Mouse (Mus musculus): ENCODE measurements around the gene Ica1. TPM values are rescaled to one million over a fixed set of nuclear protein-coding genes. Genes with fewer than 3 reads are reported as not detected.

Gene Ica1
- polyA plus RNA-seq, 1 experiment from 2014 or later = 11.0 TPM

DNA sequence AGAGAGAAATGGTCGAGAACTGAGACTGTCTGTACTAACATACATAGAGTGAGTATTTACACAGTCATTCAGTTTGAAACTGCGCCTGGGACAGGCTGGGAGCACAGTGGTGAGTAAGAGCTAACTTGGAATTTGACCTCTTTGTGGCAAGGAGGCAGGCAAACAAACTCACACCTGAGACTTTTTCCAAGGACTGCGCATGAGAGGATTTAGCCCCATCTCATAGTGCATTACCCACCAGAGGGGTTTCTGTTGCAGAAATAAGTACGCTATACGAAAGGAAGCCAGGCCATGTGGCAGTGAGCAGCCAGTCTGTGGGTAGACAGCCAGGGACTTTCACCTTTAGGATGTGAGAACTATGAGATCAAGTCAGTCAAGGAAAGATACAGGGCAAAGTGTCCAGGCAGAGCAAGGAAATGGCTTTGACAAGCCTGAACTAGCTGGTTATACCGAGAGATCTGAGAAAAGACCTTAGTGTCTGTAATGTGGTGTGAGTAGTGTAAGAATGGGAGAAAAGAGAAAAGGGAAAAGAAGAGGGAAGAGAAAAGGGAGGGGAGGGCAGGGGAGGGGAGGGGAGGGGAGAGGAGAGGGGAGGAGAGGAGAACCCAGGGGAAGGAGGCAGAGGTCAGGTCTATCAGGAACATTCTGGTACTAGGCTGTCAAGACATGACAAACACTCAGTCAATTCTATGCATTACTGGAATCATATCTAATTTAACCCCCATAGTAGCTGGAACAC, 25.1 kb downstream of the Ica1 start:
- no peak overlapping the region for H3K4me3 ChIP-seq (ENCODE audit: low read depth, low read length)
- peak overlapping the region; percentile 58 for H3K27ac ChIP-seq (ENCODE audit: low read depth, low read length)
- H3K36me3 ChIP-seq (ENCODE audit: control insufficient read depth, insufficient read depth) = no peaks in the 10 kb centered on the region
- no peaks in the 10 kb centered on the region for H3K9me3 ChIP-seq (ENCODE audit: control insufficient read depth)
- H3K4me1 ChIP-seq (replicated peaks; ENCODE audit: control insufficient read depth, insufficient read depth, low read length) = no peaks in the 10 kb centered on the region
- WGBS = 36% methylated on average over 6 of the region's 6 CpGs
- ATAC-seq = peak; percentile 98
- TF ChIP-seq CTCF (IDR thresholded peaks at IDR 0.05; ENCODE audit: low read depth) = no peak
- H3K9ac ChIP-seq (ENCODE audit: low read depth, low read length) = no peak overlapping the region
- H3K4me2 ChIP-seq (replicated peaks; ENCODE audit: low read depth) = peak overlapping the region; percentile 24; the same call in 1 of the 2 replicates
- no peaks in the 10 kb centered on the region for H3K27me3 ChIP-seq (replicated peaks; ENCODE audit: control insufficient read depth, insufficient read depth, low read length)

DNA sequence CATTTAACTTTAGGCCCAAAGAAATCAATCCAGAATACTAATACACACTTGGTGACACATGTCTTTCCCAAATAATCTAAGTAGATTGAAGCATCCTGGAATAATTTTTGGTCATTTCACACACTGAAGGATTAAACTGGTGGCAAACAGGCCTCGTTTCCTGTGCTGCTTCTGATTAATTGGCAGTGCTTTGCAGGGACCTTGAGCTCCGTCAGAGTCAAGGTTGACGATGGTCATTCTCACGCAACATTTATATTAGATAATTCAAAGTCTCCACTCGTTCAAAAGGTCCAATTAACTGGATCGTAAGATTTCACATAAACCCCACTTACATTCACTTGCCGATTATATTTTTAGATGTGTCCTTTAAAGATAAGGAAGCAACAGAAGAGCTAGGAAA, 33.4 kb downstream of the Ica1 start:
- Histone ChIP-seq H3K9me3 (ENCODE audit: control insufficient read depth) (no peaks in the 10 kb centered on the region), H3K4me3 (ENCODE audit: low read depth, low read length) (no peak overlapping the region), H3K27ac (ENCODE audit: low read depth, low read length) (no peak overlapping the region), H3K4me2 (replicated peaks; ENCODE audit: low read depth) (no peak overlapping the region), H3K4me1 (replicated peaks; ENCODE audit: control insufficient read depth, insufficient read depth, low read length) (no peaks in the 10 kb centered on the region), H3K9ac (ENCODE audit: low read depth, low read length) (no peak overlapping the region), H3K27me3 (replicated peaks; ENCODE audit: control insufficient read depth, insufficient read depth, low read length) (no peaks in the 10 kb centered on the region), H3K36me3 (ENCODE audit: control insufficient read depth, insufficient read depth) (no peaks in the 10 kb centered on the region)
- no peak for ATAC-seq
- 80% methylated on average over 7 of the region's 7 CpGs for WGBS
- no peak for TF ChIP-seq CTCF (IDR thresholded peaks at IDR 0.05; ENCODE audit: low read depth)

GRCm38 (mm10) chr6:8744273-8744785, 34.0 kb downstream of the Ica1 start:
- TF ChIP-seq CTCF (IDR thresholded peaks at IDR 0.05; ENCODE audit: low read depth) = no peak
- no peak overlapping the region for H3K4me2 ChIP-seq (replicated peaks; ENCODE audit: low read depth)
- no peak for ATAC-seq
- 89% methylated on average over 4 of the region's 4 CpGs for WGBS
- no peaks in the 10 kb centered on the region for H3K4me1 ChIP-seq (replicated peaks; ENCODE audit: control insufficient read depth, insufficient read depth, low read length)
- H3K9ac ChIP-seq (ENCODE audit: low read depth, low read length) = no peak overlapping the region
- H3K9me3 ChIP-seq (ENCODE audit: control insufficient read depth) = no peaks in the 10 kb centered on the region
- no peak overlapping the region for H3K27ac ChIP-seq (ENCODE audit: low read depth, low read length)
- H3K27me3 ChIP-seq (replicated peaks; ENCODE audit: control insufficient read depth, insufficient read depth, low read length) = no peaks in the 10 kb centered on the region
- no peak overlapping the region for H3K4me3 ChIP-seq (ENCODE audit: low read depth, low read length)
- H3K36me3 ChIP-seq (ENCODE audit: control insufficient read depth, insufficient read depth) = no peaks in the 10 kb centered on the region

GRCm38 (mm10) chr6:8742449-8742848, 35.8 kb downstream of the Ica1 start:
- Histone ChIP-seq H3K27ac (ENCODE audit: low read depth, low read length) (no peak overlapping the region), H3K9ac (ENCODE audit: low read depth, low read length) (no peak overlapping the region), H3K9me3 (ENCODE audit: control insufficient read depth) (no peaks in the 10 kb centered on the region), H3K4me1 (replicated peaks; ENCODE audit: control insufficient read depth, insufficient read depth, low read length) (no peaks in the 10 kb centered on the region), H3K4me2 (replicated peaks; ENCODE audit: low read depth) (no peak overlapping the region), H3K4me3 (ENCODE audit: low read depth, low read length) (no peak overlapping the region), H3K27me3 (replicated peaks; ENCODE audit: control insufficient read depth, insufficient read depth, low read length) (no peaks in the 10 kb centered on the region), H3K36me3 (ENCODE audit: control insufficient read depth, insufficient read depth) (no peaks in the 10 kb centered on the region)
- no peak for ATAC-seq
- no peak for TF ChIP-seq CTCF (IDR thresholded peaks at IDR 0.05; ENCODE audit: low read depth)
- 61% methylated on average over 3 of the region's 3 CpGs for WGBS

DNA sequence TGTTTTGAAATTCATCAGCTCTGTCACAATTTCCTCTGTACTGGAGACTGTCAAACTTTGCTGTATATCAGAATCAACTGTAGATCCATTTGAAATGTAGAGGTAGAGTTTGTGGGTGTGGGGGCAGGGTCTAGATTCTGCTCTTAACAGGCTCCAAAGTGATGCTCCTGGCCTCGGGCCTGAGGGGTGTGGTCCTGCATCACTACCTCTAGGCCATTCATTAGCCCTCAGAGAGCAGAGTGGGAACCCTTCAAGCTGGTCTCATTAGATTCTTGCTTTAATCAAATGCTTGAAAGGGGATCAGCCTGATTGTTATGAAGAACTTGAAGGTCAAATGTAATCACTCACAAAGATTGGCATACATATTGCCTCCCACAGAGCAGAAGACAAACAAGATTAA, 36.6 kb downstream of the Ica1 start:
- H3K9ac ChIP-seq (ENCODE audit: low read depth, low read length) = no peak overlapping the region
- no peaks in the 10 kb centered on the region for H3K27me3 ChIP-seq (replicated peaks; ENCODE audit: control insufficient read depth, insufficient read depth, low read length)
- 70% methylated on average over 1 of the region's 1 CpGs for WGBS
- no peak for TF ChIP-seq CTCF (IDR thresholded peaks at IDR 0.05; ENCODE audit: low read depth)
- no peaks in the 10 kb centered on the region for H3K9me3 ChIP-seq (ENCODE audit: control insufficient read depth)
- ATAC-seq = no peak
- no peak overlapping the region for H3K4me3 ChIP-seq (ENCODE audit: low read depth, low read length)
- H3K36me3 ChIP-seq (ENCODE audit: control insufficient read depth, insufficient read depth) = no peaks in the 10 kb centered on the region
- H3K27ac ChIP-seq (ENCODE audit: low read depth, low read length) = no peak overlapping the region
- no peaks in the 10 kb centered on the region for H3K4me1 ChIP-seq (replicated peaks; ENCODE audit: control insufficient read depth, insufficient read depth, low read length)
- H3K4me2 ChIP-seq (replicated peaks; ENCODE audit: low read depth) = no peak overlapping the region

GRCm38 (mm10) chr6:8740092-8740491, 38.2 kb downstream of the Ica1 start:
- Histone ChIP-seq H3K36me3 (ENCODE audit: control insufficient read depth, insufficient read depth) (no peaks in the 10 kb centered on the region), H3K9me3 (ENCODE audit: control insufficient read depth) (no peaks in the 10 kb centered on the region), H3K4me2 (replicated peaks; ENCODE audit: low read depth) (no peak overlapping the region), H3K4me3 (ENCODE audit: low read depth, low read length) (no peak overlapping the region), H3K27me3 (replicated peaks; ENCODE audit: control insufficient read depth, insufficient read depth, low read length) (no peaks in the 10 kb centered on the region), H3K4me1 (replicated peaks; ENCODE audit: control insufficient read depth, insufficient read depth, low read length) (no peaks in the 10 kb centered on the region), H3K9ac (ENCODE audit: low read depth, low read length) (no peak overlapping the region), H3K27ac (ENCODE audit: low read depth, low read length) (no peak overlapping the region)
- ATAC-seq = no peak
- WGBS = 80% methylated on average over 2 of the region's 2 CpGs
- TF ChIP-seq CTCF (IDR thresholded peaks at IDR 0.05; ENCODE audit: low read depth) = no peak

Data from intestine, postnatal 0 days (tissue).